Mouse (Mus musculus) effector memory CD4-positive, alpha-beta T cell, adult 5 months (primary cell): ENCODE results near the gene Olfr963. TPM values are rescaled to one million over a fixed set of nuclear protein-coding genes. Genes with fewer than 3 reads are reported as not detected.

ENCODE experiments used
- polyA plus RNA-seq: library from polyadenylated mRNA; unstranded; fragments of 100-300 nt; shearing (Covaris generic); gene quantifications from one replicate; pipeline ENCODE4 v1.2.1, GENCODE M21; 2017

Olfr963 gene
- not detected for polyA plus RNA-seq

GRCm38 (mm10) chr9:39666905-39667304 lies at the start of gene Olfr963:
Gene Olfr963, plus strand, starts transcription at chr9:39667205.

GRCm38 (mm10) chr9:39621073-39621472 lies 45.9 kb upstream of the Olfr963 start, which contains the start of gene Olfr960:
Gene Olfr960, plus strand, starts transcription at chr9:39621373.

GRCm38 (mm10) chr9:39644785-39645184 lies 22.2 kb upstream of the Olfr963 start, which contains the start of gene Olfr961:
Gene Olfr961, plus strand, starts transcription at chr9:39645085.

GRCm38 (mm10) chr9:39707017-39707416 lies 40.0 kb downstream of the Olfr963 start, which contains the start of gene Olfr149:
Gene Olfr149, minus strand, starts transcription at chr9:39707117.

GRCm38 (mm10) chr9:39711053-39711452 lies 44.0 kb downstream of the Olfr963 start, which contains the start of gene Olfr965:
Gene Olfr965, plus strand, starts transcription at chr9:39711353.

Other genes starting within 250 kb of the Olfr963 start
- not detected for gene Olfr952, start 240.1 kb upstream of the Olfr963 start, polyA plus RNA-seq
- gene Olfr954, start 210.5 kb upstream of the Olfr963 start, polyA plus RNA-seq, result not detected
- gene Olfr955, start 195.3 kb upstream of the Olfr963 start, polyA plus RNA-seq, result not detected
- not detected for gene Olfr44, start 173.2 kb upstream of the Olfr963 start, polyA plus RNA-seq
- not detected for gene Olfr957, start 151.4 kb upstream of the Olfr963 start, polyA plus RNA-seq
- gene Olfr958, start 113.2 kb upstream of the Olfr963 start, polyA plus RNA-seq, result 0.40 TPM
- not detected for gene Olfr959, start 91.6 kb upstream of the Olfr963 start, polyA plus RNA-seq
- not detected for gene AW551984, start 62.8 kb upstream of the Olfr963 start, polyA plus RNA-seq
- gene Olfr148, start 56.5 kb upstream of the Olfr963 start, polyA plus RNA-seq, result not detected
- not detected for gene Olfr960, start 45.8 kb upstream of the Olfr963 start, polyA plus RNA-seq
- gene Olfr961, start 22.1 kb upstream of the Olfr963 start, polyA plus RNA-seq, result not detected
- gene Olfr149, start 39.9 kb downstream of the Olfr963 start, polyA plus RNA-seq, result not detected
- not detected for gene Olfr965, start 44.1 kb downstream of the Olfr963 start, polyA plus RNA-seq
- gene Olfr150, start 63.8 kb downstream of the Olfr963 start, polyA plus RNA-seq, result not detected
- gene Olfr967, start 79.0 kb downstream of the Olfr963 start, polyA plus RNA-seq, result not detected
- gene Olfr968, start 116.0 kb downstream of the Olfr963 start, polyA plus RNA-seq, result not detected
- not detected for gene Olfr969, start 123.7 kb downstream of the Olfr963 start, polyA plus RNA-seq
- not detected for gene Olfr970, start 141.7 kb downstream of the Olfr963 start, polyA plus RNA-seq
- gene Olfr971, start 169.7 kb downstream of the Olfr963 start, polyA plus RNA-seq, result not detected
- not detected for gene Olfr972, start 199.2 kb downstream of the Olfr963 start, polyA plus RNA-seq
- gene Olfr229, start 240.1 kb downstream of the Olfr963 start, polyA plus RNA-seq, result not detected